Mouse (Mus musculus): Measurements from ENCODE around the gene Syvn1. TPM values are rescaled to one million over a fixed set of nuclear protein-coding genes. Genes with fewer than 3 reads are reported as not detected.

Gene Syvn1
- polyA plus RNA-seq, 1 experiment: not detected

GRCm38 (mm10) chr19:6047154-6047898, 950 bp downstream of the Syvn1 start:
- no peak for TF ChIP-seq CTCF (IDR thresholded peaks at IDR 0.05; ENCODE audit: insufficient read depth, low read depth, low read length)
- TF ChIP-seq POLR2A (IDR thresholded peaks at IDR 0.05; ENCODE audit: insufficient read depth, low read depth, low read length): no peak
- Histone ChIP-seq H3K4me1 (ENCODE audit: control insufficient read depth, insufficient read depth, low read length) (peaks cover 10% of the 10 kb centered on the region), H3K4me3 (ENCODE audit: insufficient read depth, low read depth, low read length) (peak overlapping the region; percentile 88), H3K27ac (ENCODE audit: insufficient read depth, low read depth, low read length) (peak overlapping the region; percentile 63)
- 1% methylated on average over 44 of the region's 44 CpGs for WGBS

- WGBS: 86% methylated on average over 8 of the region's 8 CpGs
- H3K4me1 ChIP-seq (ENCODE audit: control insufficient read depth, insufficient read depth, low read length): peaks cover 10% of the 10 kb centered on the region
- no peak overlapping the region for H3K27ac ChIP-seq (ENCODE audit: insufficient read depth, low read depth, low read length)
- TF ChIP-seq CTCF (IDR thresholded peaks at IDR 0.05; ENCODE audit: insufficient read depth, low read depth, low read length) (no peak), POLR2A (IDR thresholded peaks at IDR 0.05; ENCODE audit: insufficient read depth, low read depth, low read length) (no peak)
- H3K4me3 ChIP-seq (ENCODE audit: insufficient read depth, low read depth, low read length): peak overlapping the region; percentile 88
These were observed 1.5 kb downstream of the Syvn1 start for GRCm38 (mm10) chr19:6047899-6048166.

GRCm38 (mm10) chr19:6048681-6049410, 2.5 kb downstream of the Syvn1 start:
- H3K27ac ChIP-seq (ENCODE audit: insufficient read depth, low read depth, low read length): no peak overlapping the region
- TF ChIP-seq POLR2A (IDR thresholded peaks at IDR 0.05; ENCODE audit: insufficient read depth, low read depth, low read length): no peak
- TF ChIP-seq CTCF (IDR thresholded peaks at IDR 0.05; ENCODE audit: insufficient read depth, low read depth, low read length): no peak
- 87% methylated on average over 11 of the region's 11 CpGs for WGBS
- no peak overlapping the region for H3K4me3 ChIP-seq (ENCODE audit: insufficient read depth, low read depth, low read length)
- peaks cover 10% of the 10 kb centered on the region for H3K4me1 ChIP-seq (ENCODE audit: control insufficient read depth, insufficient read depth, low read length)

- 85% methylated on average over 7 of the region's 7 CpGs for WGBS
- no peak overlapping the region for H3K27ac ChIP-seq (ENCODE audit: insufficient read depth, low read depth, low read length)
- H3K4me3 ChIP-seq (ENCODE audit: insufficient read depth, low read depth, low read length): no peak overlapping the region
- TF ChIP-seq POLR2A (IDR thresholded peaks at IDR 0.05; ENCODE audit: insufficient read depth, low read depth, low read length): no peak
- TF ChIP-seq CTCF (IDR thresholded peaks at IDR 0.05; ENCODE audit: insufficient read depth, low read depth, low read length): no peak
- peaks cover 10% of the 10 kb centered on the region for H3K4me1 ChIP-seq (ENCODE audit: control insufficient read depth, insufficient read depth, low read length)
These were observed 6.1 kb downstream of the Syvn1 start for GRCm38 (mm10) chr19:6052516-6052915.

GRCm38 (mm10) chr19:6054296-6054695, 7.9 kb downstream of the Syvn1 start:
- TF ChIP-seq POLR2A (IDR thresholded peaks at IDR 0.05; ENCODE audit: insufficient read depth, low read depth, low read length): no peak
- TF ChIP-seq CTCF (IDR thresholded peaks at IDR 0.05; ENCODE audit: insufficient read depth, low read depth, low read length): no peak
- Histone ChIP-seq H3K4me1 (ENCODE audit: control insufficient read depth, insufficient read depth, low read length) (peaks cover 3% of the 10 kb centered on the region; the same call in 1 of the 2 replicates), H3K4me3 (ENCODE audit: insufficient read depth, low read depth, low read length) (no peak overlapping the region), H3K27ac (ENCODE audit: insufficient read depth, low read depth, low read length) (no peak overlapping the region)
- 84% methylated on average over 5 of the region's 5 CpGs for WGBS

- TF ChIP-seq POLR2A (IDR thresholded peaks at IDR 0.05; ENCODE audit: insufficient read depth, low read depth, low read length) (no peak), CTCF (IDR thresholded peaks at IDR 0.05; ENCODE audit: insufficient read depth, low read depth, low read length) (no peak)
- Histone ChIP-seq H3K4me1 (ENCODE audit: control insufficient read depth, insufficient read depth, low read length) (peaks cover 3% of the 10 kb centered on the region; the same call in 1 of the 2 replicates), H3K4me3 (ENCODE audit: insufficient read depth, low read depth, low read length) (no peak overlapping the region), H3K27ac (ENCODE audit: insufficient read depth, low read depth, low read length) (no peak overlapping the region)
- WGBS: 23% methylated on average over 4 of the region's 4 CpGs
These were observed 10.3 kb downstream of the Syvn1 start for GRCm38 (mm10) chr19:6056696-6057095.

GRCm38 (mm10) chr19:6057313-6058096, 11.1 kb downstream of the Syvn1 start, which contains the start of the genes Mrpl49 and Fau:
Mrpl49 (minus strand) TSS chr19:6057785.
Fau (plus strand) TSS chr19:6057844.
- TF ChIP-seq CTCF (IDR thresholded peaks at IDR 0.05; ENCODE audit: insufficient read depth, low read depth, low read length) (no peak), POLR2A (IDR thresholded peaks at IDR 0.05; ENCODE audit: insufficient read depth, low read depth, low read length) (peak; percentile 93)
- under 1% methylated on average over 63 of the region's 63 CpGs for WGBS
- Histone ChIP-seq H3K4me3 (ENCODE audit: insufficient read depth, low read depth, low read length) (peak within 1 kb of the TSS; percentile 90), H3K27ac (ENCODE audit: insufficient read depth, low read depth, low read length) (peak within 1 kb of the TSS; percentile 67; the same call in 1 of the 2 replicates), H3K4me1 (ENCODE audit: control insufficient read depth, insufficient read depth, low read length) (peaks cover 9% of the 10 kb centered on the region)

GRCm38 (mm10) chr19:6058513-6058912, 12.1 kb downstream of the Syvn1 start:
- WGBS: 28% methylated on average over 5 of the region's 5 CpGs
- no peak overlapping the region for H3K27ac ChIP-seq (ENCODE audit: insufficient read depth, low read depth, low read length)
- peak overlapping the region; percentile 90 for H3K4me3 ChIP-seq (ENCODE audit: insufficient read depth, low read depth, low read length)
- TF ChIP-seq CTCF (IDR thresholded peaks at IDR 0.05; ENCODE audit: insufficient read depth, low read depth, low read length) (no peak), POLR2A (IDR thresholded peaks at IDR 0.05; ENCODE audit: insufficient read depth, low read depth, low read length) (no peak)
- H3K4me1 ChIP-seq (ENCODE audit: control insufficient read depth, insufficient read depth, low read length): peaks cover 15% of the 10 kb centered on the region

All from olfactory bulb, adult 2 months (tissue).